Mouse (Mus musculus): Measurements from ENCODE around the gene Fer1l5. TPM values are rescaled to one million over a fixed set of nuclear protein-coding genes. Genes with fewer than 3 reads are reported as not detected.

Gene Fer1l5
- polyA plus RNA-seq (2012; rRNA removed) = not detected in 2 replicates

DNA sequence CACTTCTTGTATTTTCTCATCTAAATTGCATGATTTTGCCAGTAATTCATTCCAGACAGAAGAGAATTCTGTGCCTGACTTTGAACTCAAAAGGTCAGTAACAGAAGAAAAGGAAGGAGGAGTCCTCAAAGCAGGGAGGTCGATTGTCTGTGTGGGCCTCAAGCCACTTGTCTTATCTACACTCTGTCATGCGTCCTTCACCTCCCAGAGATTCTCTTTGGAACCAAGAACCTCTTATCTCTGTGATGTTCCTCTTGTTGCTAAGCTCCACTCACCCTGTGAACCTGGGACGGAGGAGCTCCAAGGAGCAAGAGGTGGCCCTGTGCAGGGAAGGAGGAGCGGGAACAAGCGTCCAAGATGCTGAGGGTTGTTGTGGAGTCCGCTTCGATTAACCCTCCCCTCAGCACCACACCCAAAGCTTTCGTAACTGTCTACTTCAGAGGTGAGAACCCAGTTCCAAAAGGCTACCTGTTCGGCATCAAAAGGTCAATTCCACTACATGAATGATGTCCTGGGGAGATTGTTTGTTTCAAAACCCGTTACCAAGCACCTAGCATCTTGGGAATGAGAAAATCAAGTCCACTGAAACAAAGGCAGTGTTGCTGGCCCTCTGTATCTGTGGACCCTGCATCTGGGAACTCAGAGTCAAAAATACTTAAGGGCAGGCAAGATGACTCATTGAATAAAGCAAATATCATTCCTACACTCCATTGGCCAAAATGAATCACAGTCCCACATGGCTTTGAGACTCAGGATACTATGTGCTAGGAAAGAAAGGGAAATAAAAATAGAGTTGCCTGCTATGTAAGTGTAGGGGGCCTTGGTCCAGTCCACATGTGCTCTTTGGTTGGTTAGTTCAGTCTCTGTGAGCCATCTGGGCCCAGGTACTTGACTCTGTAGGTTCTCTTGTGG is at the start of gene Fer1l5:
Fer1l5 (plus strand) TSS at position 358 of the 912 bp plus-strand sequence.
- Histone ChIP-seq H3K4me3 (ENCODE audit: extremely low read depth, insufficient read depth, insufficient read length) (no peak within 1 kb of the TSS), H3K4me1 (ENCODE audit: control insufficient read depth, insufficient read depth, insufficient read length) (peaks cover 9% of the 10 kb centered on the region; the same call in 1 of the 2 replicates), H3K36me3 (ENCODE audit: control insufficient read depth, insufficient read depth, low read length) (no peaks in the 10 kb centered on the region), H3K27ac (ENCODE audit: insufficient read depth, low read length) (no peak within 1 kb of the TSS), H3K27me3 (ENCODE audit: control insufficient read depth, insufficient read depth, low read length) (no peaks in the 10 kb centered on the region)
- TF ChIP-seq POLR2A (IDR thresholded peaks at IDR 0.05; ENCODE audit: low read depth, low read length) (no peak), CTCF (IDR thresholded peaks at IDR 0.05; ENCODE audit: extremely low read depth, insufficient read depth, insufficient read length, insufficient replicate concordance) (no peak)
- WGBS = 86% methylated on average over 10 of the region's 10 CpGs
- no peak for DNase-seq (ENCODE audit: low read depth in 1 of 2, low spot score in 2 of 2)

DNA sequence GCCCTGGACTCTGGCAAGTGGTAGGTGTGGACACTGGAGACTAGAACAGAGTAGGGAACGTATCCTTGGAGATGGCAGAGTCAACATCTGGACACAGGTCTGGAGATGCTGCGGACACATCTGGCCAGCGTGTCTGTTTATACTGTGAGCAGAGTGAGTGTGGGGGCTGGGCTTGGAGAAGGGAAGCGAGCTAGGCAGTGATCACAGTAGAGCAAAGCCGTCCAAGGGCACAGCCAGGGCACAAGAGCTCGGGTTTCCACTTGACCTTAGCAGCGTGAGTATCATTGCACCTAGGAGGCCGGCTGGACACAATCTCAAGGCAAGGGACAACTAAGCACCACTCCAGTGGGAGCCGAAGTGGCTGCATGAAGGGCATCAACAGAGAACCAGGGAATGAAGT is 49.0 kb upstream of the Fer1l5 start:
- Histone ChIP-seq H3K4me3 (ENCODE audit: extremely low read depth, insufficient read depth, insufficient read length) (no peak overlapping the region), H3K4me1 (ENCODE audit: control insufficient read depth, insufficient read depth, insufficient read length) (no peaks in the 10 kb centered on the region), H3K27ac (ENCODE audit: insufficient read depth, low read length) (no peak overlapping the region), H3K36me3 (ENCODE audit: control insufficient read depth, insufficient read depth, low read length) (peaks cover 26% of the 10 kb centered on the region), H3K27me3 (ENCODE audit: control insufficient read depth, insufficient read depth, low read length) (no peaks in the 10 kb centered on the region)
- 86% methylated on average over 9 of the region's 9 CpGs for WGBS
- TF ChIP-seq POLR2A (IDR thresholded peaks at IDR 0.05; ENCODE audit: low read depth, low read length) (no peak), CTCF (IDR thresholded peaks at IDR 0.05; ENCODE audit: extremely low read depth, insufficient read depth, insufficient read length, insufficient replicate concordance) (no peak)
- DNase-seq (ENCODE audit: low read depth in 1 of 2, low spot score in 2 of 2) = no peak

DNA sequence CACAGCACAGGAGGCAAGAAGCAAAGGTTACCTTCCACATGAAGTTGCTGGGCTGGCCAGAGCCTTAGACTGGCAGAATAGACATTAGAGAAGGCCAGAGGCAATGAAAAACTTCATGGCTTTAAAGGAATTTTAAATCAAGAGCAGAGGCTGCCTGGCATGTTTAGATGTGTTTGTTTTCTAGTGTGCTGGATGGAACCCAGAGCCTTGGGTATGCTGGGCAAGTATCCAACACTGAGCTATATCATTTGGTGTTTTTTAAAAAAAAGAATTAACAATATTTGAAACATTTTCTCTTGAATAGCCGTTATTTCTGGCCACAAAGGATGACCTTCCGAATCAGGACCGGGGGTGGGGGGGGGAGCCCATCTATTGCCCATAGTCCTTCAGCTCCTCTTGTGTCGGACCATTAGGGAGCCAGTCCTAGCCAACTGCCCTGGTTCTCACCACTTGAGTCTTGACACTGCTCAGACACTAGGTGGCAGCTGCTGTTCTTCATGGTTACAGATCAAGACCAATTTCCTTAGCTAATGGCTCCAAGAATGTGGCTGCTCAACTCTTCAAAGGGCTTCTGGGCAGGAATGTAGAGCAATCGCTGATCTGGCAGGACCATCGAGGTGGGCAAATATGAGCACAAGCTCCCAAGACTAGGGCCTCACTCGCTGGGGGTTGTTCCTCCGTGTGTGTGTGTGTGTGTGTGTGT is 48.2 kb upstream of the Fer1l5 start:
- DNase-seq (ENCODE audit: low read depth in 1 of 2, low spot score in 2 of 2) = peak in 1 of 2 experiments; percentile 31
- no peak for TF ChIP-seq POLR2A (IDR thresholded peaks at IDR 0.05; ENCODE audit: low read depth, low read length)
- TF ChIP-seq CTCF (IDR thresholded peaks at IDR 0.05; ENCODE audit: extremely low read depth, insufficient read depth, insufficient read length, insufficient replicate concordance) = peak; percentile 57; the same call in 1 of the 2 replicates
- no peak overlapping the region for H3K4me3 ChIP-seq (ENCODE audit: extremely low read depth, insufficient read depth, insufficient read length)
- H3K36me3 ChIP-seq (ENCODE audit: control insufficient read depth, insufficient read depth, low read length) = peaks cover 19% of the 10 kb centered on the region
- no peaks in the 10 kb centered on the region for H3K27me3 ChIP-seq (ENCODE audit: control insufficient read depth, insufficient read depth, low read length)
- no peaks in the 10 kb centered on the region for H3K4me1 ChIP-seq (ENCODE audit: control insufficient read depth, insufficient read depth, insufficient read length)
- WGBS = 45% methylated on average over 8 of the region's 8 CpGs
- H3K27ac ChIP-seq (ENCODE audit: insufficient read depth, low read length) = no peak overlapping the region

- Histone ChIP-seq H3K36me3 (ENCODE audit: control insufficient read depth, insufficient read depth, low read length) (peaks cover under 1% of the 10 kb centered on the region; the same call in 1 of the 2 replicates), H3K27ac (ENCODE audit: insufficient read depth, low read length) (no peak overlapping the region), H3K27me3 (ENCODE audit: control insufficient read depth, insufficient read depth, low read length) (no peaks in the 10 kb centered on the region), H3K4me1 (ENCODE audit: control insufficient read depth, insufficient read depth, insufficient read length) (no peaks in the 10 kb centered on the region), H3K4me3 (ENCODE audit: extremely low read depth, insufficient read depth, insufficient read length) (no peak overlapping the region)
- no peak for DNase-seq (ENCODE audit: low read depth in 1 of 2, low spot score in 2 of 2)
- TF ChIP-seq POLR2A (IDR thresholded peaks at IDR 0.05; ENCODE audit: low read depth, low read length) (no peak), CTCF (IDR thresholded peaks at IDR 0.05; ENCODE audit: extremely low read depth, insufficient read depth, insufficient read length, insufficient replicate concordance) (no peak)
- 90% methylated on average over 2 of the region's 2 CpGs for WGBS
These were observed 46.2 kb upstream of the Fer1l5 start for GRCm38 (mm10) chr1:36325900-36326321.

- Histone ChIP-seq H3K27me3 (ENCODE audit: control insufficient read depth, insufficient read depth, low read length) (no peaks in the 10 kb centered on the region), H3K4me1 (ENCODE audit: control insufficient read depth, insufficient read depth, insufficient read length) (no peaks in the 10 kb centered on the region), H3K36me3 (ENCODE audit: control insufficient read depth, insufficient read depth, low read length) (no peaks in the 10 kb centered on the region), H3K27ac (ENCODE audit: insufficient read depth, low read length) (no peak overlapping the region), H3K4me3 (ENCODE audit: extremely low read depth, insufficient read depth, insufficient read length) (no peak overlapping the region)
- TF ChIP-seq CTCF (IDR thresholded peaks at IDR 0.05; ENCODE audit: extremely low read depth, insufficient read depth, insufficient read length, insufficient replicate concordance) (no peak), POLR2A (IDR thresholded peaks at IDR 0.05; ENCODE audit: low read depth, low read length) (no peak)
- DNase-seq (ENCODE audit: low read depth in 1 of 2, low spot score in 2 of 2) = no peak
- 88% methylated on average over 2 of the region's 2 CpGs for WGBS
These were observed 45.3 kb upstream of the Fer1l5 start for GRCm38 (mm10) chr1:36326815-36327214.

DNA sequence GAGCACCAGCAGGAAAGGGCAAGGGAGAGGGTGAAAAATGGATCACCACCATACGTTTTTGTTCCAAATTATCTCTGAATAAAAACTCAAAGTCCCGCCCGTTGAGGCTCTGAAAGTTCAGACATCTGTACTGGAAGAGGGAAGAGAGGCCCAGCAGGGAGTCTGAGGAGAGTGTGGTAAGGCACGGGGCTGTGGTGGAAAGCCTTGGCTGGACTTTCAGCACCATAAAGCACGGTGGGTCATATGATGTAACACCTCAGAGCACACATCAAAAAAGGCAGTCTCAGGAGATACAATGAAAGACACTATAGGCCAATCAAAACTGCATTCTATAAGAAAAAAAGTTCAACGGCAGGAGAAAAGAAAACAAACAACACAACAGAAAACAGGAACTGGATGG is 40.3 kb upstream of the Fer1l5 start:
- Histone ChIP-seq H3K27me3 (ENCODE audit: control insufficient read depth, insufficient read depth, low read length) (no peaks in the 10 kb centered on the region), H3K4me1 (ENCODE audit: control insufficient read depth, insufficient read depth, insufficient read length) (no peaks in the 10 kb centered on the region), H3K27ac (ENCODE audit: insufficient read depth, low read length) (no peak overlapping the region), H3K36me3 (ENCODE audit: control insufficient read depth, insufficient read depth, low read length) (peaks cover 7% of the 10 kb centered on the region; the same call in 1 of the 2 replicates), H3K4me3 (ENCODE audit: extremely low read depth, insufficient read depth, insufficient read length) (no peak overlapping the region)
- no peak for TF ChIP-seq CTCF (IDR thresholded peaks at IDR 0.05; ENCODE audit: extremely low read depth, insufficient read depth, insufficient read length, insufficient replicate concordance)
- no peak for TF ChIP-seq POLR2A (IDR thresholded peaks at IDR 0.05; ENCODE audit: low read depth, low read length)
- WGBS = 86% methylated on average over 6 of the region's 6 CpGs
- DNase-seq (ENCODE audit: low read depth in 1 of 2, low spot score in 2 of 2) = no peak
